Mouse (Mus musculus): ENCODE data around the gene Zdhhc20.
"Not testable (repeated sequence)": the region's sequence is repeated elsewhere in the genome, so short reads cannot be mapped to it uniquely, and the experiment has no call there.

The Zdhhc20 gene

GRCm38 (mm10) chr14:57890011-57890842 is at the start of gene Zdhhc20:
Gene Zdhhc20 (minus strand): TSS chr14:57890276.
- peak; percentile 94 for DNase-seq (ENCODE audit: low spot score)

GRCm38 (mm10) chr14:57937297-57937696 is 47.2 kb upstream of the Zdhhc20 start:
- DNase-seq (ENCODE audit: low spot score): no peak

GRCm38 (mm10) chr14:57934666-57935065 is 44.6 kb upstream of the Zdhhc20 start:
- no peak for DNase-seq (ENCODE audit: low spot score)

- DNase-seq (ENCODE audit: low spot score): no peak
Observed at GRCm38 (mm10) chr14:57933608-57934007, 43.5 kb upstream of the Zdhhc20 start.

GRCm38 (mm10) chr14:57932881-57933443 is 42.9 kb upstream of the Zdhhc20 start:
- DNase-seq (ENCODE audit: low spot score): no peak

GRCm38 (mm10) chr14:57921428-57922131 is 31.5 kb upstream of the Zdhhc20 start:
- DNase-seq (ENCODE audit: low spot score): no peak

- no peak for DNase-seq (ENCODE audit: low spot score)
Observed at GRCm38 (mm10) chr14:57920568-57921310, 30.7 kb upstream of the Zdhhc20 start.

GRCm38 (mm10) chr14:57919148-57919875 is 29.2 kb upstream of the Zdhhc20 start:
- DNase-seq (ENCODE audit: low spot score): no peak

GRCm38 (mm10) chr14:57915341-57915740 is 25.3 kb upstream of the Zdhhc20 start:
- no peak for DNase-seq (ENCODE audit: low spot score)

- DNase-seq (ENCODE audit: low spot score): not testable (repeated sequence)
Observed at GRCm38 (mm10) chr14:57912211-57913007, 22.3 kb upstream of the Zdhhc20 start.

GRCm38 (mm10) chr14:57911787-57912186 is 21.7 kb upstream of the Zdhhc20 start:
- DNase-seq (ENCODE audit: low spot score): not testable (repeated sequence)

- no peak for DNase-seq (ENCODE audit: low spot score)
Observed at GRCm38 (mm10) chr14:57911316-57911715, 21.2 kb upstream of the Zdhhc20 start.

GRCm38 (mm10) chr14:57910501-57911068 is 20.5 kb upstream of the Zdhhc20 start:
- peak; percentile 73 for DNase-seq (ENCODE audit: low spot score)

GRCm38 (mm10) chr14:57909297-57909696 is 19.2 kb upstream of the Zdhhc20 start:
- no peak for DNase-seq (ENCODE audit: low spot score)

- DNase-seq (ENCODE audit: low spot score): no peak
Observed at GRCm38 (mm10) chr14:57908431-57908830, 18.4 kb upstream of the Zdhhc20 start.

- DNase-seq (ENCODE audit: low spot score): no peak
Observed at GRCm38 (mm10) chr14:57901998-57902397, 11.9 kb upstream of the Zdhhc20 start.

GRCm38 (mm10) chr14:57896882-57897281 is 6.8 kb upstream of the Zdhhc20 start:
- no peak for DNase-seq (ENCODE audit: low spot score)

GRCm38 (mm10) chr14:57896088-57896871 is 6.2 kb upstream of the Zdhhc20 start:
- DNase-seq (ENCODE audit: low spot score): not testable (repeated sequence)

GRCm38 (mm10) chr14:57894346-57894745 is 4.3 kb upstream of the Zdhhc20 start:
- DNase-seq (ENCODE audit: low spot score): no peak
